Comparison of ENCODE assay signal across 8 mouse cellular contexts in the genomic region with DNA sequence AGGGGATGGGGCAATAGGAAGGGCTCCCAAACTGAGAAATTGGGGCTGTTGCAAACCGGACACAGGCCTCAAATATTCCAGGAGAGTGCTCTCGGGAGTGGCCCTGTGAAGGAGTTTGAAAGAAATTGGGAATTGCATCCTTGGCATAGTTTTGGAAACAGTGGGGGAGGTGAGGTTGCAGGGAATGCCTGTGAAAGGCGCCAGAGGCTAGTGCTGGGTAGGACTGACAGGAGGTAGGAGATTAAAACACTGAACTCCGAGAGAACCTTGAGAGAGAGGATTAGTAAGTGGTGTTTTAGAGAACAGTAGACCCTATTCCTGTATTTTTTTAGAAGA. TPM values are rescaled to one million over a fixed set of nuclear protein-coding genes. Genes with fewer than 3 reads are reported as not detected.
A peak's percentile ranks its signal among the peaks of the same experiment; 100 is the strongest.
DNase-seq lines count a peak whose midpoint lies in the region; ATAC-seq and TF ChIP-seq lines count a peak whose summit lies in the region.

No protein-coding gene starts in this region.

- H3K27ac ChIP-seq in gastrocnemius, adult 2 months: peak overlapping the region; percentile 96
- H3K27ac ChIP-seq in testis, adult 2 months (ENCODE audit: control insufficient read depth, insufficient read depth, low read depth, low read length): peak overlapping the region; percentile 94
- peak overlapping the region; percentile 92 for H3K27ac ChIP-seq in limb, embryonic 14.5 days (replicated peaks; ENCODE audit: low read depth, low read length)
- H3K27ac ChIP-seq in stomach, embryonic 16.5 days (ENCODE audit: low read length): peak overlapping the region; percentile 92

- H3K9me3 ChIP-seq in limb, embryonic 14.5 days (ENCODE audit: control insufficient read depth, low read length): no peaks in the 10 kb centered on the region
- H3K9me3 ChIP-seq in stomach, embryonic 16.5 days (replicated peaks; ENCODE audit: control insufficient read depth, low read length): no peaks in the 10 kb centered on the region

- H3K9ac ChIP-seq in limb, embryonic 14.5 days (ENCODE audit: low read depth, low read length, severe bottlenecking): peak overlapping the region; percentile 55
- H3K9ac ChIP-seq in stomach, embryonic 16.5 days (ENCODE audit: low read length): peak overlapping the region; percentile 85

- no peaks in the 10 kb centered on the region for H3K27me3 ChIP-seq in testis, adult 2 months (ENCODE audit: control insufficient read depth, insufficient read depth, low read length)
- no peaks in the 10 kb centered on the region for H3K27me3 ChIP-seq in limb, embryonic 14.5 days (ENCODE audit: control insufficient read depth, insufficient read depth, low read length)
- no peaks in the 10 kb centered on the region for H3K27me3 ChIP-seq in stomach, embryonic 16.5 days (ENCODE audit: control insufficient read depth, insufficient read depth, low read length)

- intact Hi-C loops in gastrocnemius, adult 2 months (cut with DNase I): loop anchor here (2.0 kb wide), 1 partner anchor 42 kb away; a partner anchor contains a TSS

- WGBS in limb, embryonic 14.5 days: 0% methylated on average over 4 of the region's 4 CpGs
- WGBS in stomach, embryonic 16.5 days: 2% methylated on average over 4 of the region's 4 CpGs

- H3K4me3 ChIP-seq in gastrocnemius, adult 2 months: peak overlapping the region; percentile 91
- peak overlapping the region; percentile 98 for H3K4me3 ChIP-seq in testis, adult 2 months (ENCODE audit: control insufficient read depth, low read depth, low read length)
- H3K4me3 ChIP-seq in limb, embryonic 14.5 days (replicated peaks; ENCODE audit: low read length): peak overlapping the region; percentile 55
- peak overlapping the region; percentile 63 for H3K4me3 ChIP-seq in stomach, embryonic 16.5 days (replicated peaks; ENCODE audit: low read length)

- no peak for TF ChIP-seq CTCF in gastrocnemius, adult 2 months (IDR thresholded peaks at IDR 0.05)
- no peak for TF ChIP-seq CTCF in testis, adult 2 months (IDR thresholded peaks at IDR 0.05; ENCODE audit: control insufficient read depth, insufficient read depth, insufficient replicate concordance, low read depth, low read length)

- H3K36me3 ChIP-seq in testis, adult 2 months (ENCODE audit: control insufficient read depth, insufficient read depth, low read length): no peaks in the 10 kb centered on the region
- no peaks in the 10 kb centered on the region for H3K36me3 ChIP-seq in limb, embryonic 14.5 days (ENCODE audit: control insufficient read depth, insufficient read depth, low read length)
- H3K36me3 ChIP-seq in stomach, embryonic 16.5 days (ENCODE audit: control insufficient read depth, insufficient read depth, low read length): no peaks in the 10 kb centered on the region

- ATAC-seq in limb, embryonic 14.5 days (ENCODE audit: low FRiP score, low read depth): no peak
- no peak for ATAC-seq in stomach, embryonic 16.5 days (ENCODE audit: insufficient read depth, low FRiP score)

- H3K4me2 ChIP-seq in limb, embryonic 14.5 days (replicated peaks; ENCODE audit: low read depth, low read length, severe bottlenecking): peak overlapping the region; percentile 68
- H3K4me2 ChIP-seq in stomach, embryonic 16.5 days (ENCODE audit: low read depth, low read length): peak overlapping the region; percentile 83

- H3K4me1 ChIP-seq in testis, adult 2 months (ENCODE audit: control insufficient read depth, insufficient read depth, low read length): peaks cover 11% of the 10 kb centered on the region
- peaks cover 19% of the 10 kb centered on the region for H3K4me1 ChIP-seq in limb, embryonic 14.5 days (ENCODE audit: control insufficient read depth, insufficient read depth, low read length)
- H3K4me1 ChIP-seq in stomach, embryonic 16.5 days (ENCODE audit: control insufficient read depth, insufficient read depth, low read length): peaks cover 40% of the 10 kb centered on the region

- no peak for TF ChIP-seq POLR2A in testis, adult 2 months (IDR thresholded peaks at IDR 0.05; ENCODE audit: control insufficient read depth, low read depth, low read length)
- TF ChIP-seq POLR2A in limb, embryonic 14.5 days (IDR thresholded peaks at IDR 0.05; ENCODE audit: borderline replicate concordance, extremely low read depth, insufficient read depth, insufficient read length): no peak

- no peak for DNase-seq in gastrocnemius, adult 2 months
- DNase-seq in gastrocnemius, adult 18-20 months (ENCODE audit: low spot score): no peak
- DNase-seq in testis, postnatal 14 days (ENCODE audit: low spot score): no peak
- no peak for DNase-seq in limb, embryonic 14.5 days (ENCODE audit: low spot score)
- no peak for DNase-seq in B cell, adult 2 months
- no peak for DNase-seq in gastrocnemius, postnatal 4 days (ENCODE audit: low spot score in 2 of 2)

RNA-seq across cellular contexts. Expression of a gene that starts 0.6 kb away (rescaled TPM):
- 10 to 100 TPM; 42.0 to 48.0 TPM for total RNA-seq in gastrocnemius, adult 2 months (2021)
- 10 to 100 TPM; 41.0 to 49.9 TPM for total RNA-seq in gastrocnemius, adult 18-20 months (2021)
- 13.9 and 16.0 TPM in 2 replicates for polyA plus RNA-seq in testis, adult 2 months (2012; rRNA removed)
- polyA plus RNA-seq in limb, embryonic 14.5 days (2012; rRNA removed): 83.7 and 117 TPM in 2 replicates
- 64.7 and 68.0 TPM in 2 replicates for polyA plus RNA-seq in limb, embryonic 14.5 days (2014; fragmentation: Nextera tagmentation; extraction: Ambion mirVana)
- polyA plus RNA-seq in stomach, embryonic 16.5 days (2015; fragmentation: Nextera tagmentation; extraction: Ambion mirVana): 65.9 and 70.1 TPM in 2 replicates
- 10 to 100 TPM; 61.3 to 67.4 TPM for total RNA-seq in gastrocnemius, postnatal 4 days (2021)

RNA-seq across cellular contexts. Expression of a gene that starts 33.5 kb away (rescaled TPM):
- total RNA-seq in gastrocnemius, adult 2 months (2021): not detected
- under 1 TPM in 1 of 2 experiments, not detected in 1; 0.09 TPM for total RNA-seq in gastrocnemius, adult 18-20 months (2021)
- 4.6 and 4.7 TPM in 2 replicates for polyA plus RNA-seq in testis, adult 2 months (2012; rRNA removed)
- polyA plus RNA-seq in limb, embryonic 14.5 days (2012; rRNA removed): 0.09 and 0.26 TPM in 2 replicates
- not detected in 2 replicates for polyA plus RNA-seq in limb, embryonic 14.5 days (2014; fragmentation: Nextera tagmentation; extraction: Ambion mirVana)
- 0.10 TPM in 1 of 2 replicates, not detected in the other for polyA plus RNA-seq in stomach, embryonic 16.5 days (2015; fragmentation: Nextera tagmentation; extraction: Ambion mirVana)
- under 1 TPM; 0.16 to 0.22 TPM for total RNA-seq in gastrocnemius, postnatal 4 days (2021)

RNA-seq across cellular contexts. Expression of a gene that starts 40.5 kb away (rescaled TPM):
- not detected for total RNA-seq in gastrocnemius, adult 2 months (2021)
- total RNA-seq in gastrocnemius, adult 18-20 months (2021): not detected
- 2.2 and 2.8 TPM in 2 replicates for polyA plus RNA-seq in testis, adult 2 months (2012; rRNA removed)
- 0.15 and 0.18 TPM in 2 replicates for polyA plus RNA-seq in limb, embryonic 14.5 days (2012; rRNA removed)
- 0.06 TPM in 1 of 2 replicates, not detected in the other for polyA plus RNA-seq in limb, embryonic 14.5 days (2014; fragmentation: Nextera tagmentation; extraction: Ambion mirVana)
- 0.08 TPM in 1 of 2 replicates, not detected in the other for polyA plus RNA-seq in stomach, embryonic 16.5 days (2015; fragmentation: Nextera tagmentation; extraction: Ambion mirVana)
- not detected for total RNA-seq in gastrocnemius, postnatal 4 days (2021)

RNA-seq across cellular contexts. Expression of a gene that starts 41.5 kb away (rescaled TPM):
- total RNA-seq in gastrocnemius, adult 2 months (2021): 10 to 100 TPM; 25.8 to 32.6 TPM
- 10 to 100 TPM; 27.4 to 28.3 TPM for total RNA-seq in gastrocnemius, adult 18-20 months (2021)
- polyA plus RNA-seq in testis, adult 2 months (2012; rRNA removed): 4.7 and 5.4 TPM in 2 replicates
- 14.9 and 22.1 TPM in 2 replicates for polyA plus RNA-seq in limb, embryonic 14.5 days (2012; rRNA removed)
- polyA plus RNA-seq in limb, embryonic 14.5 days (2014; fragmentation: Nextera tagmentation; extraction: Ambion mirVana): 38.0 and 43.1 TPM in 2 replicates
- polyA plus RNA-seq in stomach, embryonic 16.5 days (2015; fragmentation: Nextera tagmentation; extraction: Ambion mirVana): 30.3 and 32.9 TPM in 2 replicates
- total RNA-seq in gastrocnemius, postnatal 4 days (2021): 10 to 100 TPM; 30.4 to 39.9 TPM

RNA-seq across cellular contexts. Expression of a gene that starts 57.6 kb away (rescaled TPM):
- total RNA-seq in gastrocnemius, adult 2 months (2021): 1 to 10 TPM in 1 of 2 experiments, under 1 TPM in 1; 0.97 to 3.6 TPM
- 1 to 10 TPM; 1.1 to 1.8 TPM for total RNA-seq in gastrocnemius, adult 18-20 months (2021)
- polyA plus RNA-seq in testis, adult 2 months (2012; rRNA removed): 0.04 TPM in 2 replicates
- 2.0 and 2.2 TPM in 2 replicates for polyA plus RNA-seq in limb, embryonic 14.5 days (2012; rRNA removed)
- 0.58 and 1.7 TPM in 2 replicates for polyA plus RNA-seq in limb, embryonic 14.5 days (2014; fragmentation: Nextera tagmentation; extraction: Ambion mirVana)
- polyA plus RNA-seq in stomach, embryonic 16.5 days (2015; fragmentation: Nextera tagmentation; extraction: Ambion mirVana): 1.2 and 2.1 TPM in 2 replicates
- total RNA-seq in gastrocnemius, postnatal 4 days (2021): 10 to 100 TPM; 10.8 to 11.8 TPM
